Mouse (Mus musculus) brain, embryonic 14.5 days (tissue): ENCODE measurements around the gene Nkap.

Source experiments
- CTCF ChIP-seq: fragments of 200-500 bp; IDR thresholded peaks from 2 replicates; pipeline ENCODE4 v1.5.1; 2012; ENCODE audit warnings: inconsistent platforms, mild to moderate bottlenecking, moderate library complexity, borderline replicate concordance; ENCODE audit not compliant: insufficient read depth, insufficient read length; ENCODE audit errors: extremely low read depth
- POLR2A ChIP-seq: fragments of 200-500 bp; IDR thresholded peaks from 2 replicates; pipeline ENCODE4 v1.6.1; 2012; ENCODE audit warnings: mild to moderate bottlenecking, inconsistent platforms, borderline replicate concordance; ENCODE audit not compliant: poor library complexity, insufficient read depth, insufficient read length, severe bottlenecking; ENCODE audit errors: extremely low read depth

- TF ChIP-seq POLR2A (peak; percentile 39; the same call in 1 of the 2 replicates), CTCF (no peak)
These were observed 16.3 kb upstream of the Nkap start, which contains the start of gene Upf3b for GRCm38 (mm10) chrX:37110193-37110880.
